Mouse (Mus musculus) cerebellum, adult 2 months (tissue): Measurements from ENCODE around the gene Ybx2. TPM values are rescaled to one million over a fixed set of nuclear protein-coding genes. Genes with fewer than 3 reads are reported as not detected.

Experiments
- DNase-seq, 2 experiments: peaks; one replicate each; pipeline ENCODE4 v3.0.0; 2021
- H3K27ac ChIP-seq: fragments of 200-500 bp; 2 replicates; pipeline ENCODE4 v1.5.1; 2012; ENCODE audit warnings: low read length, control low read depth, inconsistent platforms; ENCODE audit not compliant: insufficient read depth
- H3K27me3 ChIP-seq: fragments of 200-500 bp; 2 replicates; pipeline ENCODE4 v1.6.1; 2012; ENCODE audit warnings: inconsistent platforms, mild to moderate bottlenecking, low read length, moderate library complexity; ENCODE audit not compliant: control insufficient read depth, insufficient read depth
- H3K4me1 ChIP-seq: fragments of 200-500 bp; 2 replicates; pipeline ENCODE4 v1.6.1; 2011; ENCODE audit warnings: low read length; ENCODE audit not compliant: control insufficient read depth, insufficient read depth
- H3K4me3 ChIP-seq: fragments of 200-500 bp; replicated peaks from 2 replicates; pipeline ENCODE3; 2011; ENCODE audit warnings: mild to moderate bottlenecking, low read depth, low read length, control low read depth; ENCODE audit not compliant: insufficient read depth
- CTCF ChIP-seq: fragments of 200-500 bp; IDR thresholded peaks from 2 replicates; pipeline ENCODE4 v1.5.1; 2011; ENCODE audit warnings: low read depth, mild to moderate bottlenecking, control low read depth, low read length, moderate library complexity, borderline replicate concordance; ENCODE audit not compliant: insufficient read depth
- POLR2A ChIP-seq: fragments of 200-500 bp; IDR thresholded peaks from 2 replicates; pipeline ENCODE4 v1.6.1; 2011; ENCODE audit warnings: low read length, control low read depth, borderline replicate concordance; ENCODE audit not compliant: insufficient read depth
- WGBS: fragments of 180-500 bp; shearing (Covaris S2); methylation state at CpG from one replicate; pipeline ENCODE4 v1.1.7; 2018; 5-methylcytosine and 5-hydroxymethylcytosine counted together
- polyA plus RNA-seq: library from polyadenylated mRNA; depleted of rRNA; stranded (reverse); fragments of >200 nt; gene quantifications from 2 replicates; pipeline ENCODE4 v1.2.3, GENCODE M21; 2012

The Ybx2 gene
- polyA plus RNA-seq, 1 experiment, result 16.5 TPM

GRCm38 (mm10) chr11:69901406-69901846 lies 34.2 kb upstream of the Ybx2 start:
- peak overlapping the region; percentile 72 for H3K4me3 ChIP-seq
- WGBS, result under 1% methylated on average over 42 of the region's 42 CpGs
- DNase-seq, result peak; percentile 95 to 97
- peak; percentile 44; the same call in 1 of the 2 replicates for TF ChIP-seq POLR2A
- no peak for TF ChIP-seq CTCF
- 0 out of 2 replicates have a peak, but pooled peaks cover 6% of the 10 kb centered on the region for H3K4me1 ChIP-seq
- no peaks in the 10 kb centered on the region for H3K27me3 ChIP-seq
- H3K27ac ChIP-seq, result peak overlapping the region; percentile 65

- 1% methylated on average over 39 of the region's 39 CpGs for WGBS
- no peak for DNase-seq
- H3K27ac ChIP-seq, result 0 out of 2 replicates have a peak overlapping the region, but pooled peaks have one; percentile 31
Observed at GRCm38 (mm10) chr11:69901993-69902392, 33.6 kb upstream of the Ybx2 start.

GRCm38 (mm10) chr11:69902972-69903371 lies 32.6 kb upstream of the Ybx2 start:
- no peak for DNase-seq
- no peaks in the 10 kb centered on the region for H3K27me3 ChIP-seq
- TF ChIP-seq CTCF (no peak), POLR2A (no peak)
- 0 out of 2 replicates have a peak, but pooled peaks cover 6% of the 10 kb centered on the region for H3K4me1 ChIP-seq
- no peak overlapping the region for H3K4me3 ChIP-seq
- 73% methylated on average over 13 of the region's 13 CpGs for WGBS
- no peak overlapping the region for H3K27ac ChIP-seq

More at GRCm38 (mm10) chr11:69901993-69902392, 33.6 kb upstream of the Ybx2 start:
- no peak for TF ChIP-seq POLR2A
- no peak for TF ChIP-seq CTCF
- Histone ChIP-seq H3K4me3 (peak overlapping the region; percentile 72), H3K4me1 (0 out of 2 replicates have a peak, but pooled peaks cover 6% of the 10 kb centered on the region), H3K27me3 (no peaks in the 10 kb centered on the region)

GRCm38 (mm10) chr11:69904311-69904710 lies 31.3 kb upstream of the Ybx2 start:
- WGBS, result 94% methylated on average over 9 of the region's 9 CpGs
- DNase-seq, result peak in 1 of 2 experiments; percentile 8
- no peak for TF ChIP-seq CTCF
- TF ChIP-seq POLR2A, result no peak

GRCm38 (mm10) chr11:69908645-69909044 lies 27.0 kb upstream of the Ybx2 start:
- no peak overlapping the region for H3K4me3 ChIP-seq
- no peak for TF ChIP-seq CTCF
- no peak for TF ChIP-seq POLR2A
- H3K4me1 ChIP-seq, result peaks cover 3% of the 10 kb centered on the region; the same call in 1 of the 2 replicates
- no peaks in the 10 kb centered on the region for H3K27me3 ChIP-seq
- WGBS, result 71% methylated on average over 11 of the region's 11 CpGs
- no peak overlapping the region for H3K27ac ChIP-seq
- no peak for DNase-seq

More at GRCm38 (mm10) chr11:69904311-69904710, 31.3 kb upstream of the Ybx2 start:
- Histone ChIP-seq H3K27me3 (no peaks in the 10 kb centered on the region), H3K27ac (no peak overlapping the region), H3K4me3 (no peak overlapping the region), H3K4me1 (0 out of 2 replicates have a peak, but pooled peaks cover 6% of the 10 kb centered on the region)

GRCm38 (mm10) chr11:69909174-69909573 lies 26.4 kb upstream of the Ybx2 start:
- H3K4me3 ChIP-seq, result no peak overlapping the region
- no peak for DNase-seq
- no peaks in the 10 kb centered on the region for H3K27me3 ChIP-seq
- H3K27ac ChIP-seq, result no peak overlapping the region
- no peak for TF ChIP-seq CTCF
- TF ChIP-seq POLR2A, result no peak
- peaks cover 3% of the 10 kb centered on the region; the same call in 1 of the 2 replicates for H3K4me1 ChIP-seq
- WGBS, result 85% methylated on average over 5 of the region's 5 CpGs

- TF ChIP-seq POLR2A (no peak), CTCF (no peak)
- no peak for DNase-seq
- no peak overlapping the region for H3K27ac ChIP-seq
- 92% methylated on average over 8 of the region's 8 CpGs for WGBS
- H3K4me3 ChIP-seq, result no peak overlapping the region
- H3K4me1 ChIP-seq, result peaks cover 5% of the 10 kb centered on the region; the same call in 1 of the 2 replicates
- H3K27me3 ChIP-seq, result no peaks in the 10 kb centered on the region
Observed at GRCm38 (mm10) chr11:69910177-69910576, 25.4 kb upstream of the Ybx2 start.
